Mouse (Mus musculus) heart, embryonic 12.5 days (tissue): Measurements from ENCODE around the gene Pip5k1a. TPM values are rescaled to one million over a fixed set of nuclear protein-coding genes. Genes with fewer than 3 reads are reported as not detected.
A peak's percentile ranks its signal among the peaks of the same experiment; 100 is the strongest.
"Not testable (repeated sequence)": the region's sequence is repeated elsewhere in the genome, so short reads cannot be mapped to it uniquely, and the experiment has no call there.

Experiments used
- ATAC-seq: fragments of 200-750 bp; cut with Nextera tagmentation; 2 replicates; pipeline ENCODE4 v1.8.0; 2017; ENCODE audit warnings: moderate TSS enrichment, moderate library complexity; ENCODE audit not compliant: insufficient number of reproducible peaks, low FRiP score
- H3K27ac ChIP-seq: fragments of 300-500 bp; sonication (generic); 2 replicates; pipeline ENCODE4 v1.5.1; 2016; ENCODE audit warnings: mild to moderate bottlenecking, moderate library complexity; ENCODE audit not compliant: poor library complexity, severe bottlenecking
- H3K27me3 ChIP-seq: fragments of 300-500 bp; sonication (generic); replicated peaks from 2 replicates; pipeline ENCODE4 v1.6.1; 2016; ENCODE audit warnings: mild to moderate bottlenecking, moderate library complexity
- H3K36me3 ChIP-seq: fragments of 300-500 bp; sonication (generic); 2 replicates; pipeline ENCODE4 v1.6.1; 2016; ENCODE audit warnings: mild to moderate bottlenecking, moderate library complexity
- H3K4me1 ChIP-seq: fragments of 300-500 bp; sonication (generic); replicated peaks from 2 replicates; pipeline ENCODE4 v1.6.1; 2016; ENCODE audit warnings: mild to moderate bottlenecking
- H3K4me2 ChIP-seq: fragments of 300-500 bp; sonication (generic); 2 replicates; pipeline ENCODE4 v1.6.1; 2016; ENCODE audit warnings: mild to moderate bottlenecking, moderate library complexity
- H3K4me3 ChIP-seq: fragments of 300-500 bp; sonication (generic); 2 replicates; pipeline ENCODE4 v1.5.1; 2016; ENCODE audit warnings: mild to moderate bottlenecking
- H3K9ac ChIP-seq: fragments of 300-500 bp; sonication (generic); 2 replicates; pipeline ENCODE4 v1.6.1; 2016; ENCODE audit warnings: mild to moderate bottlenecking, moderate library complexity
- H3K9me3 ChIP-seq: fragments of 300-500 bp; sonication (generic); replicated peaks from 2 replicates; pipeline ENCODE4 v1.6.1; 2016; ENCODE audit warnings: mild to moderate bottlenecking, moderate library complexity
- WGBS: fragments of 180-500 bp; shearing (Covaris S2); methylation state at CpG from one replicate; pipeline ENCODE4 v1.1.7; 2016; 5-methylcytosine and 5-hydroxymethylcytosine counted together
- polyA plus RNA-seq: library from polyadenylated mRNA; unstranded; fragments of >200 nt; fragmentation: Nextera tagmentation; extraction: Ambion mirVana; gene quantifications from 2 replicates; pipeline ENCODE4 v1.2.1, GENCODE M21; 2016

Pip5k1a gene
- polyA plus RNA-seq, 1 experiment from 2014 or later: 18.2 TPM

DNA sequence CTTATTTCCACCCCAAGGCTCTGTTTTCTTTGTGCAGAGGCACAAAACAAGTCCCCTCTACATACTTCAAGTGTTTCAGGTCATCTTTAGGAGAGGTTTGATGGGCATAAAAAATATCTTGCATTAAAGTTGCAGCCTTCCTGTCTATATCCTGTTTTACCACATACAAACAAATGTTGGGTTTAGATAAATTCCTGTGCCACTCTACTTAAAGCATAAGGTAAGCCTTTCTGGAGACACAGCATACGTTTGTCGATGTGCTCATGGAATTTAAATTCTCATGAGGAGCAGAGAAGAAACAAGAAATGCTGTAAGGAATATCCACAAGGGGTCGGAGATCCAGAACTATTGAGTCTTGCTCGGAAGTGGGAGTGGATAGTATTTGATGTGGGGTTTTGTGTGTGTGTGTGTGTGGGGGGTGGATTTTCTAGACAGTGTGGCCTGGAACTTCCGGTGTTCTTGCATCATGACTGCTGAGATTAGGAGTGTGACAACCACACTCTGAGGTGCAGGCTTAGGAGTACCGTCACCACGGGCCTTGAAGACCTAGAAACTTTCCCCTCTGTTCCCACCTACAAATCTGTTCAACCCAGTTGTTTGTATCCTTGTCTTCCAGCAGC lies 28.8 kb upstream of the Pip5k1a start:
- H3K4me3 ChIP-seq: peak overlapping the region; percentile 46
- peaks cover 19% of the 10 kb centered on the region for H3K4me1 ChIP-seq
- ATAC-seq: no peak
- no peaks in the 10 kb centered on the region for H3K27me3 ChIP-seq
- peak overlapping the region; percentile 69 for H3K4me2 ChIP-seq
- no peaks in the 10 kb centered on the region for H3K9me3 ChIP-seq
- H3K9ac ChIP-seq: no peak overlapping the region
- 77% methylated on average over 7 of the region's 7 CpGs for WGBS
- H3K36me3 ChIP-seq: peaks cover 15% of the 10 kb centered on the region
- H3K27ac ChIP-seq: no peak overlapping the region

DNA sequence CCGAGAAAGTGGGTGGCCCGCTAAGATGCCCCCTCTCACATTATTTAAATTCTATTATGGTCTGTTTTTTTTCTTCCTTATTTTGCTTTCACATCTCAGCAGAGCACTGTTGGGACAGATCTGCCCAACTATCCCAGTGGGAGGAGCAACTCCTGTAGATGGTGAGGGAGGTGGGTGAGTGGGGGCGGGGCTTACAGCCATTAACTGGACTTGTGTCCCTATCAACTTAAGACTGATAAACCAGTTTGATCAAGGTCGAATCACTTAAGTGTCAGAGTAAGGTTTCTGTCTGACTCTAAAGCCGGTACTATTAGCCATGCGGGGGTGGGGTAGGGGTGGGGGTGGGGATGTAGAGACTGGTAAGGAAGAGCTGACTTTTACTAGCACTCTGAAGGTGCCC lies 28.3 kb upstream of the Pip5k1a start:
- Histone ChIP-seq H3K9ac (no peak overlapping the region; the same call in 1 of the 2 replicates), H3K27ac (no peak overlapping the region; the same call in 1 of the 2 replicates), H3K4me2 (peak overlapping the region; percentile 69), H3K4me3 (peak overlapping the region; percentile 46), H3K36me3 (peaks cover 18% of the 10 kb centered on the region), H3K27me3 (no peaks in the 10 kb centered on the region), H3K4me1 (peaks cover 19% of the 10 kb centered on the region), H3K9me3 (no peaks in the 10 kb centered on the region)
- ATAC-seq: 0 out of 2 replicates have a peak, but pooled peaks have one; percentile 29
- WGBS: 17% methylated on average over 6 of the region's 6 CpGs

DNA sequence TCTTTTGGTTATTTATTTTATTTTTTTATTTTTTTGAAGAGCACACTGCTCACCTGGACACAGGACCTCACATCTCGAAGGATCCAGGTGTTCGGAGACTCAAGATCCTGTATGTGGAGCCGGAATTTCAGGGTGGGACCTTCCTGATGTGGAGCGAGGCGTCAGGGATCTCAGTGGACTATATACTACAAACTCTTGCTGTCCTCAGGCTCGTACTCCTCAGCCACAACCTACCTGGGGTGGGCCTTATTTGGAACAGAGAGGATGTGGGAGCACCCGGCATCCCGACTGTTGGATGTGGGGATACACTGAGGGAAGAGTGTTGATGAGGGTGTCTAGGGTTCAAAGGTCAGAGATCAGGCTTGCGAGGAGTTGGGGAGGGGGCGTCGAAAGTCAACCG lies 27.4 kb upstream of the Pip5k1a start:
- Histone ChIP-seq H3K4me1 (peaks cover 19% of the 10 kb centered on the region), H3K36me3 (peaks cover 25% of the 10 kb centered on the region), H3K4me3 (peak overlapping the region; percentile 85)
- H3K9me3 ChIP-seq, H3K27ac ChIP-seq, H3K4me2 ChIP-seq, H3K9ac ChIP-seq, H3K27me3 ChIP-seq: not testable (repeated sequence)
- peak; percentile 40 for ATAC-seq
- no CpG with 5 or more reads among the region's 12 CpGs for WGBS

DNA sequence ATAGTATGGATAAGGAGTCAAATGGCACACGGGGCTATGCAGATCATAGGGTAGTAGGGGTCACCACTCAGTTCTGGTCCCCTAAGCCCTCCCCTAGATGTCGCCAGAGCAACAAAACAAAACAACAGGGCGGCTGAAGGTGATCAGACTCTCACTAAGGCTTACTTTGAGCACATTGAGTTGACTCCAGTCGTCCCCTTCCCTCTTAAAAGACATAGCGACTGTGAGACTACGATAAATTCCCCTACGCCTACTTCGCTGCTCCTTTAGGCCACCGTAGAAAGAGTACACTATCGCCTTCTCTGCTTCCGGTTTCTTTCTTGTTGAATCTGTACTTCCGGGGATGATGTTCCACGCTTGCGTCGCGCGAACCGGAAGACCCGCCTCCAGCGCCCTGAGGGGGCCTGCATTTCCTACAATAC lies 27.0 kb upstream of the Pip5k1a start, which contains the start of the genes Scnm1 and Lysmd1:
Gene Scnm1 (minus strand): TSS at position 332 of the 422 bp plus-strand sequence.
Gene Lysmd1 (plus strand): TSS at position 409 of the 422 bp plus-strand sequence.
- Histone ChIP-seq H3K27ac (peak within 1 kb of the TSS; percentile 80), H3K4me1 (peaks cover 19% of the 10 kb centered on the region), H3K4me3 (peak within 1 kb of the TSS; percentile 85), H3K36me3 (peaks cover 30% of the 10 kb centered on the region), H3K4me2 (peak within 1 kb of the TSS; percentile 84), H3K9ac (peak within 1 kb of the TSS; percentile 87), H3K27me3 (no peaks in the 10 kb centered on the region), H3K9me3 (no peaks in the 10 kb centered on the region)
- WGBS: under 1% methylated on average over 20 of the region's 20 CpGs
- ATAC-seq: peak; percentile 88

DNA sequence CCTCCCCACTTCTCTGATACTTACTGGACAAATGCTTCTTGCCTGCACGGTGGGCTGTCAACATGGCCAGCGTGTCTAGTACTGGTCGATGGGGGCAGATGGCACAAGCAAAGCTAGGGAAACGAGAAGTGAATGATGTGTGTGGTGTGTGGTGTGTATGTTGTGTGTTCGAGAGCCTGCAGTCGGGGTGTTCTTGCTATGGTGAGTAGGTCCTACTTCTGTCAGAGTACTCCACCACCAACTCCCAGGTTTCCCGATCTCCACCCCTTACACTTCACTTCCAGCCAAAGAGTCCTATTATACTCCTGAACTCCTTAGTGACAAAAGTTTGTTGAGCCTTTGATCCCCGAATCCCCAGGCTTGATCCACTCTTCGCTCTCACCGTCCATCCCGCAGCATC lies 26.4 kb upstream of the Pip5k1a start:
- no peaks in the 10 kb centered on the region for H3K9me3 ChIP-seq
- H3K27ac ChIP-seq: 0 out of 2 replicates have a peak overlapping the region, but pooled peaks have one; percentile 80
- WGBS: 55% methylated on average over 11 of the region's 11 CpGs
- H3K4me1 ChIP-seq: peaks cover 19% of the 10 kb centered on the region
- no peak for ATAC-seq
- peak overlapping the region; percentile 84 for H3K4me2 ChIP-seq
- H3K27me3 ChIP-seq: no peaks in the 10 kb centered on the region
- peak overlapping the region; percentile 85 for H3K4me3 ChIP-seq
- peaks cover 33% of the 10 kb centered on the region for H3K36me3 ChIP-seq
- peak overlapping the region; percentile 87 for H3K9ac ChIP-seq

DNA sequence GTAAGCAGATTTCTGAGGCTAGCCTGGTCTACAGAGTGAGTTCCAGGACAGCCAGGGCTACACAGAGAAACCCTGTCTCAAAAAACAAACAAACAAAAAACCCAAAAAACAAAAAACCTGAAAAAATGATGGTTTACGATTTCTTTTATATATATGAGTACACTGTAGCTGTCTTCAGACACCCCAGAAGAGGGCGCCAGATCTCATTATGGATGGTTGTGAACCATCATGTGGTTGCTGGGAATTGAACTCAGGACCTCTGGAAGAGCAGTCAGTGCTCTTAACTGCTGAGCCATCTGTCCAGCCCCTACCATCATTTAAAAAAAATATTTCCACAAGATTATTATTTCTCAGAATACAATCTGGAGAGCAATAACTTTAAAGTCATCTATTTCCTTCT lies 25.7 kb upstream of the Pip5k1a start:
- H3K27me3 ChIP-seq, H3K9me3 ChIP-seq, ATAC-seq, H3K9ac ChIP-seq, H3K4me3 ChIP-seq, H3K4me2 ChIP-seq, H3K27ac ChIP-seq: not testable (repeated sequence)
- WGBS: 78% methylated on average over 2 of the region's 2 CpGs
- Histone ChIP-seq H3K36me3 (peaks cover 30% of the 10 kb centered on the region), H3K4me1 (peaks cover 19% of the 10 kb centered on the region)

DNA sequence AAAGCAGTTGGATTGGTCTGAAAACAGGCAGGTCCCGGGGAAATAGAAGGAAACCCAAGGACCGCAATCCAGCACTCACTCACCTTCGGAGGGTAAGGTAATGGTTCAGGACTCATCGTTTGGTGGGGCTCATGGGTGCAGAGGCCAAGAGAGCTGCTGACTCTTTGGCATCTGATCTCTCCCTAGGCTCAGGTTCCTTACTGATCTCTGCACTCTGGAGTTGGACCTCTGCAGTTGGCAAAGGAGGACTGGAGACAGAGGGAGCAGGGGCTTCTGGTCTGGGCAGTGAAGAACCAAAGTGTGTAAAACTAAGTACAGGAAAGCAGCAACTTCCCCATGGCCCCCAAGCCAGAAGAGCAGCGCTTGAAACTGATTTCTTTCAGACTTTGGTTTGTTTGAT lies 23.4 kb upstream of the Pip5k1a start:
- 87% methylated on average over 5 of the region's 5 CpGs for WGBS
- Histone ChIP-seq H3K27ac (no peak overlapping the region), H3K36me3 (peaks cover 30% of the 10 kb centered on the region), H3K9ac (no peak overlapping the region), H3K27me3 (no peaks in the 10 kb centered on the region), H3K4me3 (no peak overlapping the region), H3K4me1 (peaks cover 13% of the 10 kb centered on the region), H3K9me3 (no peaks in the 10 kb centered on the region), H3K4me2 (no peak overlapping the region)
- no peak for ATAC-seq

DNA sequence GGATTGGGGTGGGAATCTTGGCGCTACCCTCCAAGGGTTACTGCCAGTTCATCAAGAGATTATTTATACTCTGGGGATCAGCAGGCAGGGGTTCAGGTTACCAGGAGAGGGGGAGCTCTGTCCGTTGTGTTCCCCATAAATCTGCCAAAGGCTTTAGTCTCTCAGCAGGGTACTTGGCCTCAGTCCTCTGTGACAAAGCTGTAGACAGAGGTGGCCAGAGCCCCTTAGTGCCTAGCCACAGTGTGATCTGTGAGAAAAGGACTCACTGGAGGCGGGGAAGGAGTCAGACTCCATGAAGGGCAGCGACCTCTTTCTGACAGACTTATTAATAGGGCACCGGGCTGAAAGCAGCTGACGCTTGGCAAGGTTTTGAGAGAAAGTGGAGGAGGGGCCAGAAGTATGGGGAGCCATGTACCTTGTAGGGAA lies 22.5 kb upstream of the Pip5k1a start:
- Histone ChIP-seq H3K4me1 (peaks cover 18% of the 10 kb centered on the region), H3K27ac (no peak overlapping the region), H3K9ac (no peak overlapping the region), H3K9me3 (no peaks in the 10 kb centered on the region), H3K27me3 (no peaks in the 10 kb centered on the region), H3K4me2 (no peak overlapping the region), H3K4me3 (no peak overlapping the region), H3K36me3 (peaks cover 30% of the 10 kb centered on the region)
- ATAC-seq: no peak
- 63% methylated on average over 6 of the region's 6 CpGs for WGBS

DNA sequence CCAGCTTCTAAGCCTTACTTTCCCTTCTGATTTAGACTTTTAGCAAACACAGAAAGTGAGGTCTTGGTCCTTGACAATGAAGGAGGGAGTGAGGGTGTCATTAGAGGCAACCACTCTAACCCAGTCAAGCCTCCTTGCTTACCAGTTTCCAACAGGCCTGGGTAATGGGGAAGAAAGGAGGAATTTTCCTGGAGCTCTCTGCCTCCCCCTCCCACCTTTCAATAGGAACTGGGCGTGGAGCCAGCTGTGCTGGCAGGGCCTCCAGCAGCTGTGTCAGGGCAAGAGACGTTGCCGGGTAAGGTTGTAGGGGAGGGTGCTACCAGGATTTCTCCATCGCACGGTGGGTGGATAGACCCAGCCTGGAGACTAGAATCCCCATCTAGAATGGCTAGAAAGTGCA lies 18.2 kb upstream of the Pip5k1a start:
- Histone ChIP-seq H3K27ac (no peak overlapping the region; the same call in 1 of the 2 replicates), H3K4me1 (peaks cover 14% of the 10 kb centered on the region), H3K9ac (0 out of 2 replicates have a peak overlapping the region, but pooled peaks have one; percentile 8), H3K27me3 (no peaks in the 10 kb centered on the region), H3K4me3 (no peak overlapping the region), H3K36me3 (peaks cover 40% of the 10 kb centered on the region), H3K4me2 (no peak overlapping the region), H3K9me3 (no peaks in the 10 kb centered on the region)
- ATAC-seq: peak; percentile 65; the same call in 1 of the 2 replicates
- WGBS: 16% methylated on average over 5 of the region's 5 CpGs

DNA sequence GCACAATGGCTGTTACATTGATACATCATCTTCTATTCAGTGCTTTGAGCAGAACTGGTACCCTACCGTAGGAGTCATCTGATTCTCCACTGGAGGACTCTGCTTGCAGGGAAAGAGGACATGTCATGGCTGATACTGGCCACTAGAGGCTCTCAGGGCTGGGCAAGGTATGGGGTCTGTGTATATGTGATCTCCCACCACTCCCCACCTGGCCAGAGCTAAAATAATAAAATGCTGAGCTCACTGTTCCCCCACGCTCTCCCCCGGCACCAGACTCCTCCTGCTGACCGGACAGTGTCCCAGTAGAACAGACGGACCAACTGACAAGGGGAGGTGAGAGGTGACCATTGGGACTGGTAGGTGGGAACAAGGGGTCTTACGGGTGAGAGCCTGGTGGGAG lies 17.5 kb upstream of the Pip5k1a start, which contains the start of gene Tmod4:
Gene Tmod4 (plus strand): TSS at position 231 of the 400 bp plus-strand sequence.
- 0 out of 2 replicates have a peak within 1 kb of the TSS, but pooled peaks have one; percentile 8 for H3K9ac ChIP-seq
- peaks cover 40% of the 10 kb centered on the region for H3K36me3 ChIP-seq
- H3K4me3 ChIP-seq: no peak within 1 kb of the TSS
- H3K27ac ChIP-seq: peak within 1 kb of the TSS; percentile 22; the same call in 1 of the 2 replicates
- no peaks in the 10 kb centered on the region for H3K9me3 ChIP-seq
- peaks cover 14% of the 10 kb centered on the region for H3K4me1 ChIP-seq
- WGBS: 53% methylated on average over 6 of the region's 6 CpGs
- no peak within 1 kb of the TSS for H3K4me2 ChIP-seq
- no peak; the same call in 1 of the 2 replicates for ATAC-seq
- H3K27me3 ChIP-seq: no peaks in the 10 kb centered on the region

DNA sequence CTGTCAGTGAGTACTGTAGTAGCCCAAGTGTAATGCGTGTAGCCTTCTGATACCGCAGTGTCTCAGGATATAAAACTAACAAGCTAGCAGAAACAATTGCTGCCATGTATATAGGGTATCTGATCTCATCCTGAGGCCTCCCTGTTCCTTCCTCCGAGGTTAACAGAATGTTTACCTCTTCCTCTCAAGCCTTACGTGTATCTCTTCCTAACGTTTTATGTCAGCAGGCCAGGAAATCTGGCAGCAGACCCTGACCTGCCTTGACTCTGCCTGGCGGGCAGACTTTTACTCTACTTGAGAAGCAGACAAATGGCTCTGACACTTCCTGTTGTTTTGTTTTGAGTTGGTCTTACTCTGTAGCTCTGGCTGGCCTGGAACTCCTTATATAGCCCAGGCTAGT lies 14.8 kb upstream of the Pip5k1a start:
- WGBS: 52% methylated on average over 6 of the region's 6 CpGs
- peak overlapping the region; percentile 50 for H3K27ac ChIP-seq
- no peak overlapping the region for H3K4me3 ChIP-seq
- ATAC-seq: peak; percentile 41; the same call in 1 of the 2 replicates
- no peaks in the 10 kb centered on the region for H3K9me3 ChIP-seq
- no peaks in the 10 kb centered on the region for H3K27me3 ChIP-seq
- H3K4me1 ChIP-seq: peaks cover 14% of the 10 kb centered on the region
- no peak overlapping the region for H3K9ac ChIP-seq
- peaks cover 55% of the 10 kb centered on the region for H3K36me3 ChIP-seq
- no peak overlapping the region for H3K4me2 ChIP-seq
